In genomic region chr6:16668004-16668403, GRCm38 (mm10) we compare ENCODE assay signal across 9 mouse cellular contexts.
A peak's percentile ranks its signal among the peaks of the same experiment; 100 is the strongest.
DNase-seq lines count a peak whose midpoint lies in the region; ATAC-seq and TF ChIP-seq lines count a peak whose summit lies in the region.
"Had no signal": no experiment of that assay in that cellular context is flagged by ENCODE, and none has a peak within 500 bp of the region (broad histone marks: within the 10 kb centered on the region; RNA-seq: fewer than 3 reads in every experiment).

No protein-coding gene starts in this region.

- no peaks in the 10 kb centered on the region for H3K27me3 ChIP-seq in kidney, embryonic 14.5 days (ENCODE audit: control insufficient read depth, insufficient read depth, low read length)
- no peaks in the 10 kb centered on the region for H3K27me3 ChIP-seq in kidney, embryonic 16.5 days (ENCODE audit: insufficient read depth, low read length)
- H3K27me3 ChIP-seq in intestine, embryonic 14.5 days (replicated peaks; ENCODE audit: control insufficient read depth, insufficient read depth, low read length): no peaks in the 10 kb centered on the region
- no peaks in the 10 kb centered on the region for H3K27me3 ChIP-seq in midbrain, postnatal 0 days (ENCODE audit: insufficient read depth, low read length)
- H3K27me3 ChIP-seq: liver, embryonic 15.5 days had no signal

- no peak overlapping the region for H3K4me2 ChIP-seq in kidney, embryonic 14.5 days (replicated peaks; ENCODE audit: low read depth, low read length)
- H3K4me2 ChIP-seq in kidney, embryonic 16.5 days (replicated peaks; ENCODE audit: low read depth, low read length): no peak overlapping the region
- no peak overlapping the region for H3K4me2 ChIP-seq in intestine, embryonic 14.5 days (ENCODE audit: low read length)
- no peak overlapping the region for H3K4me2 ChIP-seq in midbrain, postnatal 0 days (ENCODE audit: low read depth, low read length, poor library complexity, severe bottlenecking)
- H3K4me2 ChIP-seq: liver, embryonic 15.5 days had no signal

- peak; percentile 89 for ATAC-seq in kidney, embryonic 14.5 days (ENCODE audit: low FRiP score, low TSS enrichment)
- ATAC-seq in kidney, embryonic 16.5 days (ENCODE audit: low FRiP score, low TSS enrichment): no peak; the same call in 1 of the 2 replicates
- ATAC-seq in intestine, embryonic 14.5 days (replicated peaks; ENCODE audit: low FRiP score, low TSS enrichment, low read depth): no peak
- ATAC-seq in midbrain, postnatal 0 days (ENCODE audit: low FRiP score): no peak

- H3K36me3 ChIP-seq in kidney, embryonic 14.5 days (ENCODE audit: control insufficient read depth, insufficient read depth, low read length): no peaks in the 10 kb centered on the region
- H3K36me3 ChIP-seq in kidney, embryonic 16.5 days (ENCODE audit: insufficient read depth, low read length): no peaks in the 10 kb centered on the region
- no peaks in the 10 kb centered on the region for H3K36me3 ChIP-seq in intestine, embryonic 14.5 days (ENCODE audit: control insufficient read depth, insufficient read depth, low read length)
- H3K36me3 ChIP-seq in midbrain, postnatal 0 days (ENCODE audit: insufficient read depth, low read length): no peaks in the 10 kb centered on the region
- H3K36me3 ChIP-seq: liver, embryonic 15.5 days had no signal

- peak; percentile 53 for TF ChIP-seq CTCF in midbrain, postnatal 0 days (IDR thresholded peaks at IDR 0.05)

- no peak overlapping the region for H3K27ac ChIP-seq in kidney, embryonic 14.5 days (ENCODE audit: low read depth, low read length)
- no peak overlapping the region for H3K27ac ChIP-seq in kidney, embryonic 16.5 days (ENCODE audit: low read length)
- H3K27ac ChIP-seq in intestine, embryonic 14.5 days (ENCODE audit: low read depth): 0 out of 2 replicates have a peak overlapping the region, but pooled peaks have one; percentile 38
- no peak overlapping the region for H3K27ac ChIP-seq in midbrain, postnatal 0 days (ENCODE audit: low read depth, low read length)
- H3K27ac ChIP-seq: liver, embryonic 15.5 days had no signal

- no peaks in the 10 kb centered on the region for H3K4me1 ChIP-seq in kidney, embryonic 14.5 days (ENCODE audit: control insufficient read depth, insufficient read depth, low read length)
- no peaks in the 10 kb centered on the region for H3K4me1 ChIP-seq in kidney, embryonic 16.5 days (ENCODE audit: insufficient read depth, low read length)
- peaks cover 5% of the 10 kb centered on the region; the same call in 1 of the 2 replicates for H3K4me1 ChIP-seq in intestine, embryonic 14.5 days (replicated peaks; ENCODE audit: control insufficient read depth, insufficient read depth, low read length)
- H3K4me1 ChIP-seq in midbrain, postnatal 0 days (ENCODE audit: insufficient read depth, low read length): no peaks in the 10 kb centered on the region
- H3K4me1 ChIP-seq: liver, embryonic 15.5 days had no signal

- H3K9ac ChIP-seq in kidney, embryonic 14.5 days (ENCODE audit: low read depth, low read length): no peak overlapping the region
- no peak overlapping the region for H3K9ac ChIP-seq in kidney, embryonic 16.5 days (replicated peaks; ENCODE audit: low read length)
- H3K9ac ChIP-seq in intestine, embryonic 14.5 days (ENCODE audit: low read length): no peak overlapping the region
- H3K9ac ChIP-seq in midbrain, postnatal 0 days (replicated peaks; ENCODE audit: low read length, poor library complexity, severe bottlenecking): no peak overlapping the region
- H3K9ac ChIP-seq: liver, embryonic 15.5 days had no signal

- no peaks in the 10 kb centered on the region for H3K9me3 ChIP-seq in kidney, embryonic 14.5 days (ENCODE audit: control insufficient read depth, low read length)
- 0 out of 2 replicates have a peak, but pooled peaks cover 9% of the 10 kb centered on the region for H3K9me3 ChIP-seq in kidney, embryonic 16.5 days (ENCODE audit: low read length)
- peaks cover 6% of the 10 kb centered on the region; the same call in 1 of the 2 replicates for H3K9me3 ChIP-seq in intestine, embryonic 14.5 days (ENCODE audit: control insufficient read depth, low read length)
- H3K9me3 ChIP-seq in midbrain, postnatal 0 days (ENCODE audit: low read length): 0 out of 2 replicates have a peak, but pooled peaks cover 6% of the 10 kb centered on the region
- H3K9me3 ChIP-seq: liver, embryonic 15.5 days had no signal

- H3K4me3 ChIP-seq in kidney, embryonic 14.5 days (ENCODE audit: low read length): no peak overlapping the region
- H3K4me3 ChIP-seq in kidney, embryonic 16.5 days (ENCODE audit: low read length): no peak overlapping the region
- H3K4me3 ChIP-seq in intestine, embryonic 14.5 days (ENCODE audit: low read depth, low read length): no peak overlapping the region
- H3K4me3 ChIP-seq in midbrain, postnatal 0 days (ENCODE audit: low read depth, low read length): no peak overlapping the region
- H3K4me3 ChIP-seq: liver, embryonic 15.5 days had no signal

- 0% methylated on average over 2 of the region's 2 CpGs for WGBS in kidney, embryonic 14.5 days
- WGBS in kidney, embryonic 16.5 days: 2% methylated on average over 2 of the region's 2 CpGs
- WGBS in intestine, embryonic 14.5 days: 4% methylated on average over 2 of the region's 2 CpGs
- 4% methylated on average over 2 of the region's 2 CpGs for WGBS in midbrain, postnatal 0 days

- peak; percentile 79 for DNase-seq in embryo, embryonic 11 days
- no peak for DNase-seq in intestine, embryonic 14.5 days (ENCODE audit: low spot score)
- peak; percentile 42 for DNase-seq in midbrain, postnatal 0 days (ENCODE audit: low spot score)
- DNase-seq in left cerebral cortex, adult 11 months (ENCODE audit: low spot score): no peak
- no peak for DNase-seq in right cerebral cortex, postnatal 4 days
- no peak for DNase-seq in lung, postnatal 10 days

Comparison
In these comparisons a context has a peak if more than half of its experiments do, and no peak if none do; other contexts are left out.
1. DNase-seq: peak in embryo, embryonic 11 days (single experiment) and midbrain, postnatal 0 days (single experiment); none in intestine, embryonic 14.5 days (single experiment), left cerebral cortex, adult 11 months (single experiment), right cerebral cortex, postnatal 4 days (single experiment) and lung, postnatal 10 days (single experiment).